Mouse (Mus musculus) lung, adult 2 months (tissue): ENCODE measurements around the gene Ralgds.

Experiments
- CTCF ChIP-seq: fragments of 200-500 bp; IDR thresholded peaks from 2 replicates; pipeline ENCODE4 v1.5.1; 2011; ENCODE audit warnings: mild to moderate bottlenecking, low read length, control low read depth; ENCODE audit not compliant: insufficient read depth
- POLR2A ChIP-seq: fragments of 200-500 bp; IDR thresholded peaks from 2 replicates; pipeline ENCODE4 v1.6.1; 2011; ENCODE audit warnings: low read depth, mild to moderate bottlenecking, control low read depth, low read length, borderline replicate concordance; ENCODE audit errors: extremely low read depth

DNA sequence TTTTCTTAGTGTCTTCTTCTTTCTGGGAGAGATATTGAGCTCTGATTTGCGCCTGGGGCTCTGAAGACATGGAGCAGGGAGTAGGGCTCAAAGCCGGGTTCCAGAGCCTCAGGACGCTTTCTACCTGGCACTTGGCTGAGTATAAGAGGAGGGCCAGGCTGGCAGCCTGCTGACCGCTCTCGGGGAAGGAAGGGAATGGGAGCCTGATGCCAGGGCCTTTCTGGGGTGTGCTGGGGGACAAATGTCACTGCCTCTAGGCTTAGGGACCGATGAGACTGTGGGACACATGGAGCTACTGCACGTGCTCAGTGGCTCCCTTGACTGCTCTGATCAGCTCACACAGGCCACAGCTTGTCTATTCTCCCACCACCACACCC lies 15.4 kb downstream of the Ralgds start:
- no peak for TF ChIP-seq CTCF
- no peak for TF ChIP-seq POLR2A
